Mouse (Mus musculus): ENCODE data around the gene Calu. TPM values are rescaled to one million over a fixed set of nuclear protein-coding genes. Genes with fewer than 3 reads are reported as not detected.

Gene Calu
- 10 to 100 TPM; 33.1 to 38.9 TPM for total RNA-seq (2023)

GRCm38 (mm10) chr6:29347665-29348370 is at the start of gene Calu:
Gene Calu, plus strand, starts transcription at chr6:29348069.

GRCm38 (mm10) chr6:29318879-29319278 is 29.0 kb upstream of the Calu start, which contains the start of gene Fam71f1:
Gene Fam71f1, plus strand, starts transcription at chr6:29319140.

GRCm38 (mm10) chr6:29388052-29388518 is 40.2 kb downstream of the Calu start, which contains the start of gene Opn1sw:
Gene Opn1sw, minus strand, starts transcription at chr6:29388468.

GRCm38 (mm10) chr6:29395910-29396713 is 48.2 kb downstream of the Calu start, which contains the start of gene Ccdc136:
Gene Ccdc136, plus strand, starts transcription at chr6:29396309.

Other genes starting within 250 kb of the Calu start
- gene Rbm28, start 183.1 kb upstream of the Calu start, total RNA-seq (2023): 10 to 100 TPM; 18.0 to 24.4 TPM
- gene Prrt4, start 168.5 kb upstream of the Calu start, total RNA-seq (2023): not detected
- gene Impdh1, start 131.7 kb upstream of the Calu start, total RNA-seq (2023): 10 to 100 TPM; 28.5 to 31.0 TPM
- 1 to 10 TPM; 3.2 to 4.4 TPM for gene Hilpda, start 75.6 kb upstream of the Calu start, total RNA-seq (2023)
- not detected for gene Fam71f2, start 68.5 kb upstream of the Calu start, total RNA-seq (2023)
- not detected for gene Fam71f1, start 28.9 kb upstream of the Calu start, total RNA-seq (2023)
- not detected for gene Opn1sw, start 40.4 kb downstream of the Calu start, total RNA-seq (2023)
- gene Ccdc136, start 48.2 kb downstream of the Calu start, total RNA-seq (2023): under 1 TPM in 1 of 2 experiments, not detected in 1; 0.11 TPM
- not detected for gene Flnc, start 85.2 kb downstream of the Calu start, total RNA-seq (2023)
- gene Atp6v1f, start 119.6 kb downstream of the Calu start, total RNA-seq (2023): 100 to 1,000 TPM; 147 to 167 TPM
- 1 to 10 TPM; 1.6 to 3.5 TPM for gene Atp6v1fnb, start 123.4 kb downstream of the Calu start, total RNA-seq (2023)
- gene Kcp, start 159.9 kb downstream of the Calu start, total RNA-seq (2023): not detected
- 100 to 1,000 TPM in 1 of 2 experiments, 10 to 100 TPM in 1; 85.5 to 146 TPM for gene Irf5, start 178.6 kb downstream of the Calu start, total RNA-seq (2023)